Mouse (Mus musculus): ENCODE measurements around the gene Tsc22d1. TPM values are rescaled to one million over a fixed set of nuclear protein-coding genes. Genes with fewer than 3 reads are reported as not detected.

Tsc22d1 gene
- total and polyA plus RNA-seq, 2 experiments from 2014 or later: 170 to 241 TPM

GRCm38 (mm10) chr14:76457696-76458095 is 42.9 kb downstream of the Tsc22d1 start:
- H3K27ac ChIP-seq (ENCODE audit: low read depth): no peak overlapping the region
- no peak overlapping the region for H3K9ac ChIP-seq (replicated peaks; ENCODE audit: low read depth, low read length)
- no peaks in the 10 kb centered on the region for H3K9me3 ChIP-seq (replicated peaks; ENCODE audit: control insufficient read depth, low read length)
- H3K4me2 ChIP-seq (ENCODE audit: low read depth, low read length): no peak overlapping the region
- no peaks in the 10 kb centered on the region for H3K36me3 ChIP-seq (replicated peaks; ENCODE audit: control insufficient read depth, insufficient read depth, low read length)
- DNase-seq (ENCODE audit: low spot score) (no peak), ATAC-seq (ENCODE audit: insufficient read depth, low read depth) (no peak)
- H3K4me1 ChIP-seq (ENCODE audit: control insufficient read depth, insufficient read depth): no peaks in the 10 kb centered on the region
- no peak overlapping the region for H3K4me3 ChIP-seq (ENCODE audit: low read depth, low read length)
- TF ChIP-seq CTCF (IDR thresholded peaks at IDR 0.05; ENCODE audit: low read depth) (no peak), EP300 (IDR thresholded peaks at IDR 0.05; ENCODE audit: low read depth) (no peak)
- 56% methylated on average over 3 of the region's 3 CpGs for WGBS
- no peaks in the 10 kb centered on the region for H3K27me3 ChIP-seq (ENCODE audit: control insufficient read depth, insufficient read depth, low read length)

GRCm38 (mm10) chr14:76460181-76460580 is 45.4 kb downstream of the Tsc22d1 start:
- TF ChIP-seq EP300 (IDR thresholded peaks at IDR 0.05; ENCODE audit: low read depth): no peak
- TF ChIP-seq CTCF (IDR thresholded peaks at IDR 0.05; ENCODE audit: low read depth): no peak
- peak overlapping the region; percentile 32 for H3K4me2 ChIP-seq (ENCODE audit: low read depth, low read length)

GRCm38 (mm10) chr14:76461182-76461775 is 46.5 kb downstream of the Tsc22d1 start:
- Histone ChIP-seq H3K27me3 (ENCODE audit: control insufficient read depth, insufficient read depth, low read length) (no peaks in the 10 kb centered on the region), H3K4me3 (ENCODE audit: low read depth, low read length) (no peak overlapping the region), H3K27ac (ENCODE audit: low read depth) (no peak overlapping the region), H3K9ac (replicated peaks; ENCODE audit: low read depth, low read length) (no peak overlapping the region), H3K4me2 (ENCODE audit: low read depth, low read length) (no peak overlapping the region), H3K4me1 (ENCODE audit: control insufficient read depth, insufficient read depth) (no peaks in the 10 kb centered on the region), H3K9me3 (replicated peaks; ENCODE audit: control insufficient read depth, low read length) (no peaks in the 10 kb centered on the region), H3K36me3 (replicated peaks; ENCODE audit: control insufficient read depth, insufficient read depth, low read length) (no peaks in the 10 kb centered on the region; the same call in 1 of the 2 replicates)
- DNase-seq (ENCODE audit: low spot score) (no peak), ATAC-seq (ENCODE audit: insufficient read depth, low read depth) (peak; percentile 17; the same call in 1 of the 2 replicates)
- WGBS: 65% methylated on average over 10 of the region's 10 CpGs
- no peak for TF ChIP-seq CTCF (IDR thresholded peaks at IDR 0.05; ENCODE audit: low read depth)
- TF ChIP-seq EP300 (IDR thresholded peaks at IDR 0.05; ENCODE audit: low read depth): no peak

More at GRCm38 (mm10) chr14:76460181-76460580, 45.4 kb downstream of the Tsc22d1 start:
- H3K9me3 ChIP-seq (replicated peaks; ENCODE audit: control insufficient read depth, low read length): no peaks in the 10 kb centered on the region
- no peaks in the 10 kb centered on the region for H3K36me3 ChIP-seq (replicated peaks; ENCODE audit: control insufficient read depth, insufficient read depth, low read length)
- H3K4me3 ChIP-seq (ENCODE audit: low read depth, low read length): peak overlapping the region; percentile 30
- H3K4me1 ChIP-seq (ENCODE audit: control insufficient read depth, insufficient read depth): no peaks in the 10 kb centered on the region
- ATAC-seq (ENCODE audit: insufficient read depth, low read depth) (peak; percentile 39; the same call in 1 of the 2 replicates), DNase-seq (ENCODE audit: low spot score) (no peak)
- H3K27ac ChIP-seq (ENCODE audit: low read depth): no peak overlapping the region
- no peak overlapping the region; the same call in 1 of the 2 replicates for H3K9ac ChIP-seq (replicated peaks; ENCODE audit: low read depth, low read length)
- 58% methylated on average over 7 of the region's 7 CpGs for WGBS
- no peaks in the 10 kb centered on the region for H3K27me3 ChIP-seq (ENCODE audit: control insufficient read depth, insufficient read depth, low read length)

DNA sequence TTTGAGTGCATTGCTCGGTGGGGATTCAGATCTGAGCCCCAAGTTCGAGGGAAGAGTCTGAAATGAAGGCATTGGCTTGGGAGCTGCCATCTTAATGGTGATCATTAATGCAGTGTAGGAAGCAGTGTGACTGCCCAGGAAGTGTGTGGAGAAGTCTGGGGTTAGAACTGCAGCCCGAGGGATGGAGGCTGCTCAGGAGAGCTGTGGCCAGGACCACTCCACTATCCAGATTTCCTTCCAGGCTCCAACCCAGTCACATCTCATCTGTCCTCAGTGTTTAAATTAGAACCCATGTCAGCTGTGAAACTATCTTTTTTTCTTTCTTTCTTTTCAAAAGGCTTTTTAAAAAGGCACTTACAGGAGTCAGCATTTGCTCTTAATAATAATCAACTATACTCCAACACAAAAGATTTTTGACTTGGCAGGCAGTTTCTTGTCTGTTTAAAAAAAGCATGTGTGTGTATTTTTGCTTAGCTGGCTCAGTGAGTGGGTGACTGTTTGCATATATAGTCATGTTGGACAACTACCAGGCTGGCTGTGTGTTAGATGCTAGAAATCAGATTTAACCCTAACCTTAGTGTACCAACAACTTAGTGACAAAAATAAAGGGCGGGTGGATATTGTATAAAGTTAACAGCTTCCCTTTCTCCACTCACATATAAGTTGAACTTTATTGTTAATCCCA is 48.8 kb downstream of the Tsc22d1 start:
- WGBS: 76% methylated on average over 4 of the region's 4 CpGs
- Histone ChIP-seq H3K4me2 (ENCODE audit: low read depth, low read length) (no peak overlapping the region), H3K4me1 (ENCODE audit: control insufficient read depth, insufficient read depth) (no peaks in the 10 kb centered on the region), H3K4me3 (ENCODE audit: low read depth, low read length) (no peak overlapping the region), H3K27me3 (ENCODE audit: control insufficient read depth, insufficient read depth, low read length) (no peaks in the 10 kb centered on the region), H3K27ac (ENCODE audit: low read depth) (no peak overlapping the region), H3K9me3 (replicated peaks; ENCODE audit: control insufficient read depth, low read length) (no peaks in the 10 kb centered on the region), H3K9ac (replicated peaks; ENCODE audit: low read depth, low read length) (no peak overlapping the region), H3K36me3 (replicated peaks; ENCODE audit: control insufficient read depth, insufficient read depth, low read length) (no peaks in the 10 kb centered on the region; the same call in 1 of the 2 replicates)
- no peak for ATAC-seq (ENCODE audit: insufficient read depth, low read depth)
- DNase-seq (ENCODE audit: low spot score): no peak
- no peak for TF ChIP-seq CTCF (IDR thresholded peaks at IDR 0.05; ENCODE audit: low read depth)
- no peak for TF ChIP-seq EP300 (IDR thresholded peaks at IDR 0.05; ENCODE audit: low read depth)

- no peaks in the 10 kb centered on the region for H3K9me3 ChIP-seq (replicated peaks; ENCODE audit: control insufficient read depth, low read length)
- H3K4me3 ChIP-seq (ENCODE audit: low read depth, low read length): no peak overlapping the region
- no peaks in the 10 kb centered on the region for H3K4me1 ChIP-seq (ENCODE audit: control insufficient read depth, insufficient read depth)
- no peaks in the 10 kb centered on the region; the same call in 1 of the 2 replicates for H3K36me3 ChIP-seq (replicated peaks; ENCODE audit: control insufficient read depth, insufficient read depth, low read length)
- H3K4me2 ChIP-seq (ENCODE audit: low read depth, low read length): no peak overlapping the region
- no peak overlapping the region for H3K9ac ChIP-seq (replicated peaks; ENCODE audit: low read depth, low read length)
- 63% methylated on average over 3 of the region's 3 CpGs for WGBS
- no peak for DNase-seq (ENCODE audit: low spot score)
- no peak for TF ChIP-seq EP300 (IDR thresholded peaks at IDR 0.05; ENCODE audit: low read depth)
- TF ChIP-seq CTCF (IDR thresholded peaks at IDR 0.05; ENCODE audit: low read depth): no peak
- no peak overlapping the region for H3K27ac ChIP-seq (ENCODE audit: low read depth)
- no peak for ATAC-seq (ENCODE audit: insufficient read depth, low read depth)
- H3K27me3 ChIP-seq (ENCODE audit: control insufficient read depth, insufficient read depth, low read length): no peaks in the 10 kb centered on the region
Measured at GRCm38 (mm10) chr14:76464967-76465366, 50.2 kb downstream of the Tsc22d1 start.
